Mouse (Mus musculus) ovary, postnatal 14 days (tissue): ENCODE results near the gene Scap.
"Not testable (repeated sequence)": the region's sequence is repeated elsewhere in the genome, so short reads cannot be mapped to it uniquely, and the experiment has no call there.

Source experiments
- DNase-seq: peaks from one replicate; pipeline ENCODE4 v3.0.0; 2022; ENCODE audit warnings: low spot score

Scap gene

DNA sequence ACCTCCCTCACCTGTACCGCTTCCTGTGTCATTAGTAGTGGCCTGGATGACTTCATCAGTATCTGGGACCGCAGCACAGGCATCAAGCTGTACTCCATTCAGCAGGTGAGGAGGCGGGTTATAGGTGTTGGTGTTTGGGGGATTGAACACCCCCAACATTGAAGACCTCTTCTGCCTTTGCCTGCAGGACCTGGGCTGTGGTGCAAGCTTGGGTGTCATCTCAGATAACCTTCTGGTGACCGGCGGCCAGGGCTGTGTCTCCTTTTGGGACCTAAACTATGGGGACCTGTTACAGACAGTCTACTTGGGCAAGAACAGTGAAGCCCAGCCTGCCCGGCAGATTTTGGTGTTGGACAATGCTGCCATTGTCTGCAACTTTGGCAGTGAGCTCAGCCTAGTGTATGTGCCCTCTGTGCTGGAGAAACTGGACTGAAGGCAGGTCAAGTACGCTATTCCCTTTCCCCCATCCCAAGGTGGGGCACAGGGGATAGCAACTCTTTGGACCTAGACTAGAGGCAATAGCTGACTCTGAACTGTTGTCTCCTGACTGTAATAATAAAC lies 51.4 kb downstream of the Scap start:
- no peak for DNase-seq

DNA sequence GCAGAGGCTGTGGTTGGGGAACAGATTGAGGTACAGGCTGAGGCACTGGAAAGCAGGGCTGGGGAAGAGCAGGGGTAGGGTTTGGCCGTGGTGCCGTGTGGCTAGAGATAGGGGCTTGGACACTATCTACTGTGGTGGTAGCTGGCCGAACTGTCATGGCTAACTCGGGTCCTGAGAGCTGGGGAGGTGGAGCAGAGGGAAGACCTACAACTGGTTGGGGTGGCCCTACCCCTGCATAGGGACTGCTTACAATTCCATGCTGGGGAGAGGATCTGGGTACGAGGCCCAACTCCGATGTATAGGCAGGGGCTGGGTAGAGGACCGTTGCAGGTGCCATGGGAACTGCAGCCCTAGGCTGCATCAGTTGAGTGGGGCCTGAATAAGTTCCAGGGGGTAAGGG lies 54.9 kb downstream of the Scap start:
- no peak for DNase-seq

DNA sequence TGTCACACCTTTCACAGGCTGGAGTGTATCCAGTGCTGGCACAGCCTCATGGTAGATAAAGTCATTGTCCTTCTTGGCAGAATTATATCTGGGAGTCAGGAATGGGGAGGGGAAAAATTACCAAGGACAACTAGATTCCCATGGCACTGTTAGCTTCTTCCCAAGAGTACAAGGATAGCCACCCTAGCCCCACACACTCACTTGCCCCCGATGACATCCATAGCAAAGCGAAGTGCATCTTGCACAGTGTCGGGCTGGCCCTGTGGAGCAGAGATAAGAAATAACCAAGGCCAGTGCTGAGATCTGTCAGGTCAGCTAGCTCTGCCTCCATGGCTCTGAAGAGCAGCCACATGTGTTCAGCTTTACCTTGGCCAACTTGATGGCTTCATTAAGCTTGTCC lies 57.8 kb downstream of the Scap start:
- DNase-seq: no peak

DNA sequence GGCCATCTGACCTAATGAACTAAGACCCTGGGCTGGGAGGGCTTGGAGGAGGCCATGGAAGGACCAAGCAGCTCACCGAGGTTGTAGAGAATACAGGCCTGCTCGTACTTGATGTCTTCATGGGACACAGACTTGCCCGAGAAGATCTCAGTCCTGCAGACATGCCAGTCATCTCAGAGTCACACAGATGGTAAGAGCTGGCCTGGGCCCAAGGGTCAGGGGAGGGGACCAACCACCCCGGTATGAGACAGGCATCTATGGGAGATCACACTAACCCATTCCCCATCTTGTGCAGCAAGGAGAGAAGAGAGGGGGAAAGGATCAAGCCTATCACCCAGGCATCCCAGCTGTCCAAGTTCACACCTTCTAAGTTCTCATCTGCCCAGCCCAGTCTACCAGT lies 60.2 kb downstream of the Scap start:
- DNase-seq: no peak

DNA sequence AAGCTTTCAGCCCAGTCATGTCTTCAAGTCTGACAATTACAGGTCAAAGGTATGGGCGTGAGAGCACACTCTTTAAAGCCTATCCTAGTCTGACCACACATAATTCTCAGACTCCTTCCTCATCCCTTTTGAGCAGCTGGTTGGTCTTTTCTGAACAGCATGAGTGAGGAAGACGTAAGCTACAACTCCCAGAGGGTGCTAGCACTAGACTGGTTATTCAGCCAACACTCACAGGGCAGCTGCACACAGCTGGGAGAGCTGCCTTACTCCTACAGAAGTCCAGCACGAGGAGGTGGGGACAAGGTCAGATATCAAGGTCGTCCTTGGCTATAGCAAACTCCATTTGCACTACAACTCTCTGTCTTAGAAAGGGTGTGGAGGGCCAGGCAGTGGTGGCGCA lies 67.6 kb downstream of the Scap start:
- DNase-seq: no peak

DNA sequence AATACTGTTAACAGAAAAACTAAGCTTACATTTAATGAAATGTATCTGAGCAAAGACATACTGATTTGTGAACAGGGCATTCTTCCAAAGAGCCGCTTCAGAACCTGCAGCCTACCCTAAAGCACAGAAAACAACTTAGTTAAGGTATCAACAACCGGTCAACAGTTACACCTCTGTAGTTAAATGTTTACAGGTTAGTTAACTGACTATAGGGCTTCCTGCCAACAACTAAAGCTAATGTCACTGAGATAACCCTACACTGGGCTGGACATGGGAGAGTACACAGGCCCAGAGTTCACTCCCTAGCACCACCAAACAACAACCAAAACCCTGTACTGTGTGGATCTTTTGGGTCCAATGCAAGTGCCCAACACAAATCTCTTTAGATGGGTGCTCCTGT lies 69.6 kb downstream of the Scap start:
- DNase-seq: no peak

DNA sequence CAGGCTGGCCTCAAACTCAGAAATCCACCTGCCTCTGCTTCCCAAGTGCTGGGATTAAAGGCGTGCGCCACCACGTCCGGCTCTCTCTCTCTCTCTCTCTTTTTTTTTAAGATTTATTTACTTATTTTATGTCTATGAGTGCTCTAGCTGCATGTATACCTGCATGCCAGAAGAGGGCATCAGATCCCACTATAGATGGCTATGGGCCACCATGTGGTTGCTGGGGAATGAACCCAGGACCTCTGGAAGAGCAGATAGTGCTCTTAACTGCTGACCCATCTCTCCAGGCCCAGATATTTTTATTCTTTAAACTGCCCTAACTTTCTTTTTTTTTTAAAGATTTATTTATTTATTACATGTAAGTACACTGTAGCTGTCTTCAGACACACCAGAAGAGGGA lies 70.2 kb downstream of the Scap start:
- not testable (repeated sequence) for DNase-seq

DNA sequence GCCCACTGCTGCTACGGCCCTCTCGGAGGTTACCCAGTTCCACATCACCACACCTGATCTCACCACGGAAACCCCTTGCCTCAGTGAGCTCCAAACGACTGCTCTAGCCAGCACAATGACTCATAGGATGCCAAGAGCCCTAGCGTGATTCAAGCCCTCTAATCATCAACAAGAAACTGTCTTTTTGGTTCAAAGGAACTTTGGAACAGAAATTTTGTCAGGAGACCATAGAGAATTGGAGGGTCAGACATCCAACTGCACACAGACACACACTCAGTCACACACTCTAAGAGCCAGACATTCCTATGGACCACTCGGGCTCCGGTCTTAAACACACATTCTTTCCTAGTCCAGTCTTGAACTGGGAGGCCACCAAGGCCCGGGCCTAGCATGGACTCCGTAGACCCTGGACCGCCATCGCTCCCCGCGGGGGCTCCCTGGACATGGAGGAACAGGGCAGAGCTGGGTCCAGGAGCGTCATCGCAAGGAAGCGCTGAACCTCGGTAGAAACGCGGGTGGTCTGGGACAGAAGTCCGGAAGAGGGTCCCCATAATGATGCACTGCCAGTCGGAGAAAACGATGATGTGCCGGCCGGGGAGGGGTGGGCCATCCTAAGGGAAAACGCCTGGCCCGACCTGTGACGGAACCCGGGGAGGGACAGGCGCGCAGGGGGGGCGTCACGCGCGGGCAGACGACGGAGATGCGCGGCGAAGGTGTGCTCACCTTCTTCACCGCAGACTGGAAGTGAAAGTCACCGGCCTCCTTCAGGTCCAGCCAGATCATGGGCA lies 74.4 kb downstream of the Scap start:
- no peak for DNase-seq

DNA sequence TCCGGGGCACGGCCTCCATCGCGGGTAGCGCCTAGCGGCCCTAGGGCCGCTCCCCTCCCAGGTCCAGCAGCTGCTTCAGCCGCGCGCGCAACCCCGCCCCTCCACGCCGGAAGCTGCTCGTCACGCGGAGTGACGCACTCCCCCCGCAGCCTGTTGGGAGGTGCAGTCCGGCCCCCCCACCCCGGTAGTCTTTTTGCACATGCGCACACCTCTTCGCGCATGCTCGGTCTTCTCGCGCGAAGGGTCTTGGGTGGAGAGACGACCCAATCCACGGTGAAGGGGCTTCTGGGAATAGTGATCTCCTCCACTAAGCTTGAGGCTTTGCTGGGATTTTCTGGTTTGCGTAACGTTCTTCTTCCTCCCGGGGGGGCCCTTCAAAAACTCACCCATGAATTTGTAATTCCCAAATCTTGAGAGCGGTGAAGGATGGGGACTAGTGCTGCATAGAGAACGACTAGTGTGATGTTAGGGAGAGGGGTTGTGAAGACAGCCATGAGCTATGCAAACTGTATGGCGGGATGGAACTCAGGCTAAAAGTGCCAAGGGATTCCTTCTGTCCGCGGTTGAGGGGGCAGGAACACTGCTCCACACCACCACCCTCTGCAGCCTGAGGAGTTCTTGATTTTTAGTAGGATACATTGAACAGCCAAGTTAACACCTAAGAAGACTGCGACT lies 75.1 kb downstream of the Scap start, which contains the start of gene Ptpn23:
Gene Ptpn23, minus strand, starts transcription at position 115 of the 675 bp plus-strand sequence.
- DNase-seq: peak; percentile 88

DNA sequence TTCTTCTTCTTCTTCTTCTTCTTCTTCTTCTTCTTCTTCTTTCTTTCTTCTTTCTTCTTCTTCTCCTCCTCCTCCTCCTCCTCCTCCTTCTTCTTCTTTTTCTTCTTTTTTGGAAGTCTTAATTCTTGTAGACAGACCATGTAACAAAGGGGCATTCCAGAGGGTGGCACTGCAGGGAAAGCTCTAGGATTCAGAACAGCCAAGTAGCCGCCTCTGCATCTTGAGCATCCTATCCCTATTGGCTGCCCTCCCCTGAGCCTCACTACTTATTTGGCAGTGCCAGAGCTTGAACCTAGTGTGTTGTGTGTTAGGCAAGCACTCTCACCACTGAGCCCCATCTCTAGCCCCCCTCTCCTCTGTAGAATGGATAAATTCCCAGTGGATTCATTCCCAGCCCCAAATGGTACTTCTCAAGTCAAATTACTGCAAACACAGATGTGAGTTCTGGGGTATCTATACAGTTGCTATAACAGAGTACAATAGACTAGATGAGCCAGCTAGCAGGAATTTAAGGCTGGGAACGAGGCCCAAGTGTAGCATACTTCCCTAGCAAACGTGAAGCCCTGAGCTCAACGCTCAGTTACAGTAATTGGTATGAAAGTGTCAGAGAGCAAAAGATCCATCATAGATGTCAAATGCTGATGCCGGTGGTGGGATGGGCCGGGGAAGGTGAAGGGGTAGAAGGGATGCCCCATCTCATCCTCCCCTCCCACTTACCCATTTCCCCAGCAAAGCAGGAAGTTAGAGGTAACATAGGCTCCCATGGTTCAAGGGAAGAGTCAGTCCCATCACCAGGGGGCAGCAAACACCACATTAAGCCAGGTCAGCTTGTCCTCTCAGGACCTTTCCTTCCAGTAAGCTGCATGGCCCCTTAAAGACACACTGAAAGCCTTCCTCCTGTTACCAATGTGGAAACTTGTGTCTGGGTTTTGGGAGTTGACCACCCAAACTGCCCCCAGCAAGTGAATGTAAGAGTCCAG lies 78.1 kb downstream of the Scap start:
- DNase-seq: peak; percentile 76

DNA sequence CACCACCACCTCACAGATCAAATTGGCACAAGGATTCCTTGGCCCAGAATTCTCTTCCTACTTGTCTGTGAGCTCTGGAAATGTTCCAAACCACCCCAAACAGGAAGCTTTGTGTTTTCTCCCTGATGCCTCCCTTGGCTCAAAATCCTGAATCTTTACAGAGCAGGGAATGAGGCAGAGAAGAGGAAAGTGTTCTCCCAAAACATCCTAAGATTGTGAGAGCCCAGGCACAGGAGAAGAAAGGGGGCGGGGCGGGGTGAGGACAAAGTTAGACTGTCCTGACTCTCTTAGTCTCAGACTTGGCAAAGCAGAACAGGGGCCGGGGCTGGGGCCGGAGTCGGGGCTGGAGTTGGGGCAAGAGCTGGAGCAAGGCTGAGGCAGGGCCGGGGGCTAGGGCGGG lies 79.8 kb downstream of the Scap start:
- DNase-seq: no peak

DNA sequence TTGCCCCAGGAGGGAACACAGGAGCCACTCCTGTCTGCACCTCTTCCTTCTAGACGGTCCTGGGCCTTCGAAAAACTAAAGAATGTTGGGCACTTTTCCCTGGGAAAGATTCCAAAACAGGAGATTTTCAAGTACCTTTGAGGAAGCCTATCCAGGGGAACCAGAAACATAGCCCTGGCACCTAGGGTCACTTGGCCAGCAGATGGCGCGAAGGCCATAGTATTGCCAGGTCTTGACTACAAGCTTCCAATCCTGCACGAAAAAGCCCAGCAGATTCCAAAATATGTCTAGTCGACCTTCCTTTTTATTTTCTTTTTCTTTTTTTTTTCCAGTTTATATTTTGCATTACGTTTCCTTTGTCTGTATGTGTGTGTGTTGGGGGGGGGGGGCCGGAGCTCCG lies 80.7 kb downstream of the Scap start:
- peak; percentile 35 for DNase-seq

DNA sequence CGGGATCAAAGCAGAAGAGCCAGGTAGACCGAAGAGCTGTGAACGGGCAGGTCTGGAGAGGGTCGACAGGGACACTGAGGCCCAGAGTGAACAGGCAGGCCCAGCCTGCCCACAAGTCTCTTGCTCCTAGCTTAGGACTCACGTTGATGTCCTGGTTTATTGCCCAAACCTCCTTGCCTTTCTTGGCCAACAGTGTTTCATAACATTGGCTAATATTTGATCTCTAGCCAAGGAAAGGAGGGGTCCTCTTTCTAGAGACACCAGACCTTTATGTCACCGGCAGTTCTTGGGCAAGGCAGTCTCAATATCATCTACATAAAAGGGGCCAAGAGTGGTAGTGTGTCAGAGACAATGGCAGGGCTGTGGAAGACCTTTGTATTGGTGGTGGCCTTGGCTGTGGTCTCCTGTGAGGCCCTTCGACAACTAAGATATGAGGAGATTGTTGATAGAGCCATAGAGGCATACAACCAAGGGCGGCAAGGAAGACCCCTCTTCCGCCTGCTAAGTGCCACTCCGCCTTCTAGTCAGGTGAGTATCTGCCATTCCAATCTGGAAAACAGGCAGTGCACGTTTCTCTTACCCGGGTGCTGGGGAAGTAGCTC lies 86.5 kb downstream of the Scap start, which contains the start of gene Ngp:
Gene Ngp, plus strand, starts transcription at position 237 of the 602 bp plus-strand sequence.
- DNase-seq: no peak

DNA sequence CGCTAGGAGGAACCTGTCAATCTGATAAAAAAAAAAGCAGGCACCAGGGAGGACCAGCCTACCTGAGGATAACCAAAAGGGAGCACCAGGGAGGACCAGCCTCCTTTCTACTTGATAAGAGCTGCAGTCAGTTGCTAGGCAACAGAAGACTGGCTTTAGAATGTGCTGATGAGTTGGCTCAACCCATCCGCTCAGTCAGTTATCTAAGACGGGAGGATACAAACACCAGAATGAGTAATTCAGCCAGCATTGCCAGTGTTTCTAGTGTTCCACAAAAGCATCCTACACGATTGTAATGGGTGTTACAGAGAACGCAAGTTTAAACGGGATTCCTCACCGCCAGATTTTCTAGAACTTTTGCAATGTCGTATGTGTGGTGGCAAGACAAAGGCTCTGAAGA lies 98.2 kb downstream of the Scap start:
- no peak for DNase-seq

DNA sequence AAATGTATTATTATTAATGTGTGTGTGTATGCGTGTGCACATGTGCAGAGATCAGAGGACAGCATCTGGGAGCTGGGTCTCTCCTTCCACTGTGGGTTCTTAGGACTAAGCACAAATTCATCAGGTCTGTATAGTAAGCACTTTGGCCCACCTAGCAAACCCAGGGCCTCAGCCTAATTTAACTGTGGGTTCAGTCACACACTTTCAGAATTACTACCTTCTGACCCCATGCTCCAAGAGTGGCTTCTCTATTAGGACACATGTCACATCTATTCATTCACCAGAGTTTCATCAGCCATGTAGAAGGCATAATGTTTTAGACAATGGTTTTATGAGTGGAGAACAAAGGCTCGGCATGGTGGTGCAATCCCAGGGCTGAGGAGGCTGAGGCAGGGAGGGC lies 100.0 kb downstream of the Scap start:
- DNase-seq: no peak
